Mouse (Mus musculus) spleen, adult 2 months (tissue): ENCODE data around the gene C1qtnf5.

Source experiments
- CTCF ChIP-seq: fragments of 200-500 bp; IDR thresholded peaks from 2 replicates; pipeline ENCODE4 v1.5.1; 2011; ENCODE audit warnings: mild to moderate bottlenecking, inconsistent platforms; ENCODE audit not compliant: insufficient read depth, insufficient read length, insufficient replicate concordance; ENCODE audit errors: extremely low read depth
- POLR2A ChIP-seq: fragments of 200-500 bp; IDR thresholded peaks from 2 replicates; pipeline ENCODE4 v1.6.1; 2011; ENCODE audit warnings: low read depth, low read length, inconsistent platforms

DNA sequence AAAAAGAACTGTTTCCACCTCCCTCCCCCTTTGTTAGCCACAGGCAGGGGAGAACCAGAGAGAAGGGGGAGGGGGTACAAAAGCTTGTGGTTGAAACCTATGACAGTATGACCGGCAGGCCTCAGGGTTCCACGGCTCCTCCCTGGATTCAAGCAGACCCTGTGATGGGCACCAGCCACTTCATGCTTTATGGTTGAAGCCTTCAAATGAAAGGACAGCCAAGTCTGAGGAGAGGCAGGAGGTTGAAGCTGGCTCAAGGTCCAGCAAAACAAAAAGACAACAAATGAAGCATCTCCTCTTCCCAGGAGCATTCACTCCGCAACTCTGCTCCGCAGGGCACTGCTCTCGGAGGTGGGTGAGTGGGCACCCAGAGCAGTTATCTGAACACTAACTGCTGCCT, 36.4 kb downstream of the C1qtnf5 start:
- TF ChIP-seq CTCF, result no peak
- no peak for TF ChIP-seq POLR2A
